Mouse (Mus musculus) adrenal gland, adult 10 weeks (tissue): Measurements from ENCODE around the gene Fchsd2. TPM values are rescaled to one million over a fixed set of nuclear protein-coding genes. Genes with fewer than 3 reads are reported as not detected.

Experiments
- polyA plus RNA-seq: library from polyadenylated mRNA; stranded (reverse); fragments of 350-450 nt; fragmentation: Illumina TruSeq; extraction: RNeasy Lipid Tissue Mini Kit (QIAGEN cat#74804); gene quantifications from one replicate; pipeline ENCODE4 v1.2.3, GENCODE M21; 2014; ENCODE audit warnings: low read depth, low replicate concordance

Fchsd2 gene
- polyA plus RNA-seq = 63.3 TPM

DNA sequence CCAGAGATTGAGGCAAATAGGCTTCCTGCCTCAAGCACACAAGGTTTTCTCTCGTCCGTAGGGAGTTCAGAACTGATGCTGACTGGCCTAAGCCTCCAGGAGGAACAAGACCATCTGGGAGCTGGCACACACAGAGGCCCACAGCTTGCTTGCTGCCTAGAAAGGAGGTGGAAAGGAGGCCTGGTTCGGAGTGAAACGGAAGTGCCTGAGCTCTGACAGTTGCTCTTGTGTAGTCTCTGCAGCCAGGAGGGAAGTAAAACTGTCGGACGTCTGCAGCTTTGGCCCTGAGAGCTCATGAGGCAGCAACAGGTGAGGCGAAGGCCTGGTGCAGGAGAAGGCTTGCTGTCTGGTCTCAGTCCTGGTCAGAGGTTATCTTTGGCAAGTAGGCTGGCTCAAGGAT, at the start of gene Fchsd2:
Fchsd2 (plus strand) TSS at position 246 of the 400 bp plus-strand sequence.

DNA sequence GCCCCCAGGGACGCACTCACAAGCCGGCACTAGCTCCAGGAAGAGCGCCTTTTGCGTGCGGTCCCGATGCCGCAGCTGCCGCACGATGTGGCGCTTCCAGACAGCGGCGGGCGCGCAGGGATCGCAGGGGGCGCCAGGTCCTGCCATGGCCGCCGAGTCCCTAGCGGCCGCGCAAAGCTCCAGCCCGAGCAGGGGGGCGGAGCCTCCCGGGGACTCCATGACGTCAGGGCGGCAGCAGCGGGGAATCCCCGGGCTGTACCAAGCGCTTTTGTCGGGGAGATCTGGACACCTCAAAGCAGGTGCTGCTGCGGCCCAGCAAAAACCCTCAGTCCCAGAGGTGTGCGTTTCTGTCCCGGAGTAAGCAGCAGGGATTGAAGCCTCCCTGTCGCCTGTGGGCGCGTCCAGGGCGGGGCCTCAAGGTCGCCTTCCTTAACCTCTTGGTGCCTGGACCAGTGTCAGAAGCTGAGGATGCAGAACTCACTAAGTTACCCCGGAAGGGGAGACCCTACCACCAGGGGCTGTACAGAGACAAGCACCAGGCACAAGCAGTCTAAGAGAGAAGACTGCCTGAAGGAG, 209.3 kb downstream of the Fchsd2 start, which contains the start of gene Atg16l2:
Atg16l2 (minus strand) TSS at position 371 of the 576 bp plus-strand sequence.

DNA sequence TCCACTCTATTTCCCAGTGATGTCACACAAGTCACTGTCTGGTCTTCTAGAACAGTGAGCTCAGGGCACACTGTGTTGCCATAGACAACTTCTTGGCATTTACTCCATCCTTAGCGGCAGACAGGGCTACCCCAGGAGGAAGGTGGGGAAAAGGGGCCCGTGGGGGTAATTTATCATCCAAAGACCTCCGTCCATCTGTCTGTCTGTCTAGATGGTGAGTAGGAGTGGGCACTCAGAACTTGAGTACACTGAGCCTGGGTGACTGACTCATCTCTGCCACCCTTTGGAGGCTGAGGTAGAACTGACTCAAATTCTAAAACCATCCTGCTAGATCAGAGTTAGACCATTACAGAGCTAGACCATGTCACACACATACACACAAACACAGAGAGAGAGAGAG, 224.4 kb downstream of the Fchsd2 start, which contains the start of gene Stard10:
Stard10 (plus strand) TSS at position 73 of the 400 bp plus-strand sequence.

Other genes with a start within 250 kb of the Fchsd2 start
- not detected for gene Relt, start 229.4 kb upstream of the Fchsd2 start, polyA plus RNA-seq
- gene Arhgef17, start 160.8 kb upstream of the Fchsd2 start, polyA plus RNA-seq = 3.9 TPM
- gene P2ry6, start 118.2 kb upstream of the Fchsd2 start, polyA plus RNA-seq = 1.2 TPM
- gene P2ry2, start 80.0 kb upstream of the Fchsd2 start, polyA plus RNA-seq = not detected
- gene Atg16l2, start 209.4 kb downstream of the Fchsd2 start, polyA plus RNA-seq = 1.9 TPM
- gene Stard10, start 224.2 kb downstream of the Fchsd2 start, polyA plus RNA-seq = 2.6 TPM